Mouse (Mus musculus): ENCODE data around the gene Exo1. TPM values are rescaled to one million over a fixed set of nuclear protein-coding genes. Genes with fewer than 3 reads are reported as not detected.
A peak's percentile ranks its signal among the peaks of the same experiment; 100 is the strongest.

Gene Exo1
- polyA plus RNA-seq, 1 experiment from 2014 or later: 8.6 TPM

GRCm38 (mm10) chr1:175943168-175943567, 62.8 kb downstream of the Exo1 start:
- no peak overlapping the region for H3K4me3 ChIP-seq (ENCODE audit: low read length)
- no peak overlapping the region for H3K9ac ChIP-seq (ENCODE audit: low read depth, low read length)
- H3K27ac ChIP-seq (ENCODE audit: low read depth, low read length): no peak overlapping the region
- H3K36me3 ChIP-seq (ENCODE audit: control insufficient read depth, insufficient read depth, low read length): no peaks in the 10 kb centered on the region
- H3K4me2 ChIP-seq (ENCODE audit: low read length): no peak overlapping the region
- WGBS: 97% methylated on average over 7 of the region's 7 CpGs
- no peaks in the 10 kb centered on the region for H3K9me3 ChIP-seq (ENCODE audit: control insufficient read depth, low read length)
- no peaks in the 10 kb centered on the region for H3K27me3 ChIP-seq (replicated peaks; ENCODE audit: control insufficient read depth, insufficient read depth, low read length)
- ATAC-seq: no peak
- H3K4me1 ChIP-seq (ENCODE audit: control insufficient read depth, insufficient read depth, low read depth, low read length): no peaks in the 10 kb centered on the region

DNA sequence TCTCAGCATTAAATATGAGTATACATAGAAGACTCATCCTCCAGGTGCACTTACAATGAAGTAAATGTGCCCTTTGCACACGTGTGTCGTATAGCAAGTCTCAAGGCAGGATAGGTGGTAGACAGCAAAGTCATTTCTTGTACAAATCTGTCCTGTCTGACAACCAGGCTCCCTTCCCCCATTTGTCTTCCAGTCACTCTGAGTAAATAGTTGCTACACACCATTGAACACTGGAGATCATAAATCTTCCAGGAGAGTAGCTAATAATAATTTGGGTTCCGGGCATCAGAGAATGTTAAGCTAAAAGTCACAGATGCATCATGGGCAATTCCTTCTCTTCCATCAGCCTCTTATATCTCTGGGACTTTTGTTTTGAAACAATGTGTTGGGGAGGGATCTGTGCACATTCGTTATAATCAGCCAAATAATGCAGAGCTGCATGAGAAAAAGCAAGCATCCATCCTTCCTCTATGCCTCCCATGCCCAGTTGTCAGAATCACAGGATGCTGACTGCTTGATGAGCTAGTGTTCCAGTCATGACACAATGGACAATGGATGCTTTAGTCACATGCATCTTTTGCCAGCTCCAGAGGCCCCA, 66.4 kb downstream of the Exo1 start:
- ATAC-seq: peak; percentile 61
- Histone ChIP-seq H3K4me2 (ENCODE audit: low read length) (no peak overlapping the region), H3K4me1 (ENCODE audit: control insufficient read depth, insufficient read depth, low read depth, low read length) (no peaks in the 10 kb centered on the region), H3K27ac (ENCODE audit: low read depth, low read length) (no peak overlapping the region), H3K9ac (ENCODE audit: low read depth, low read length) (no peak overlapping the region), H3K9me3 (ENCODE audit: control insufficient read depth, low read length) (no peaks in the 10 kb centered on the region), H3K36me3 (ENCODE audit: control insufficient read depth, insufficient read depth, low read length) (no peaks in the 10 kb centered on the region), H3K4me3 (ENCODE audit: low read length) (no peak overlapping the region), H3K27me3 (replicated peaks; ENCODE audit: control insufficient read depth, insufficient read depth, low read length) (no peaks in the 10 kb centered on the region)
- WGBS: 54% methylated on average over 4 of the region's 4 CpGs

DNA sequence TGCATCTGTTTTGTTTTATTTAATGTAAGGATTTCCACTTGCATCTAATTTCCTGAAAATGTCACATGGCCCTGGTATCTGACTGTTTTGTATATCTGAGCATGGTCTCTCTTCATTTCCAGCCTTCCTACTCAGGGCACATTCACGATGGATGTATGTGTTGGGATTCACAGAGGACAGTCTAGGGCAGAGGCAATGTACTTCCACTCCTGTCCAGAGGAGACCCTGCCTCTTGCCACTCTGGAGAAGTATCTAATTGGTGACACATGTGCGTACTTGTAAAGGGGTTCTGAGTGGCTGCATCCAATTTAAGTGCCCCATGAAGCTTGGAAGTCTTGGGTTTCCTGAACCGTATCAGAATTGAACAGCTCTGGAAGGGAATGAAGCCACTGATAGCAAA, 70.0 kb downstream of the Exo1 start:
- no peak overlapping the region for H3K27ac ChIP-seq (ENCODE audit: low read depth, low read length)
- H3K4me3 ChIP-seq (ENCODE audit: low read length): no peak overlapping the region
- ATAC-seq: no peak
- no peak overlapping the region for H3K9ac ChIP-seq (ENCODE audit: low read depth, low read length)
- H3K36me3 ChIP-seq (ENCODE audit: control insufficient read depth, insufficient read depth, low read length): no peaks in the 10 kb centered on the region
- WGBS: 75% methylated on average over 3 of the region's 3 CpGs
- no peak overlapping the region for H3K4me2 ChIP-seq (ENCODE audit: low read length)
- no peaks in the 10 kb centered on the region for H3K27me3 ChIP-seq (replicated peaks; ENCODE audit: control insufficient read depth, insufficient read depth, low read length)
- peaks cover 3% of the 10 kb centered on the region; the same call in 1 of the 2 replicates for H3K9me3 ChIP-seq (ENCODE audit: control insufficient read depth, low read length)
- H3K4me1 ChIP-seq (ENCODE audit: control insufficient read depth, insufficient read depth, low read depth, low read length): no peaks in the 10 kb centered on the region

DNA sequence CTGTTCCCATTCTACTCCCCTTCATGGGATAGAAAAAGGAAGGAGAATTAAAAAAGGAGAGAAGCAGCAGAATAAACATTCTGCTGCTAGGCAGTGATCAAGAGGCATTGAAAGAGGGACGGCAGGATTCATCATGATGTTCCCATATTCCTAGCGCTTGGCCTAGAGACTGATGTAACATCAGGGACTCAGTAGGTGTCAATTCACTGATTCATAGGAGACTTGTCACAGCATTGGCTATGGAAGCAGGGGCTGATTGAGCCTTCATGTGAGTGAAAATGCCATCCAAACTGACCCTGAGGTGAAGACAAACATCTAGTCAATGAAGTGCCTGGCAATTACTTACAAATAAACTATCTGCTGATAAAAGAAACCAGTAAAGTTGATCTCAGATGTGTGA, 70.5 kb downstream of the Exo1 start:
- Histone ChIP-seq H3K4me1 (ENCODE audit: control insufficient read depth, insufficient read depth, low read depth, low read length) (no peaks in the 10 kb centered on the region), H3K27me3 (replicated peaks; ENCODE audit: control insufficient read depth, insufficient read depth, low read length) (no peaks in the 10 kb centered on the region), H3K4me3 (ENCODE audit: low read length) (no peak overlapping the region), H3K36me3 (ENCODE audit: control insufficient read depth, insufficient read depth, low read length) (no peaks in the 10 kb centered on the region), H3K9me3 (ENCODE audit: control insufficient read depth, low read length) (peaks cover 3% of the 10 kb centered on the region; the same call in 1 of the 2 replicates), H3K9ac (ENCODE audit: low read depth, low read length) (no peak overlapping the region), H3K4me2 (ENCODE audit: low read length) (no peak overlapping the region), H3K27ac (ENCODE audit: low read depth, low read length) (no peak overlapping the region)
- no peak for ATAC-seq
- WGBS: 84% methylated on average over 2 of the region's 2 CpGs

GRCm38 (mm10) chr1:175961786-175962185, 81.4 kb downstream of the Exo1 start:
- no peaks in the 10 kb centered on the region for H3K36me3 ChIP-seq (ENCODE audit: control insufficient read depth, insufficient read depth, low read length)
- ATAC-seq: no peak
- no peak overlapping the region for H3K4me2 ChIP-seq (ENCODE audit: low read length)
- WGBS: 79% methylated on average over 2 of the region's 2 CpGs
- no peaks in the 10 kb centered on the region for H3K27me3 ChIP-seq (replicated peaks; ENCODE audit: control insufficient read depth, insufficient read depth, low read length)
- no peak overlapping the region for H3K9ac ChIP-seq (ENCODE audit: low read depth, low read length)
- H3K4me3 ChIP-seq (ENCODE audit: low read length): no peak overlapping the region
- H3K4me1 ChIP-seq (ENCODE audit: control insufficient read depth, insufficient read depth, low read depth, low read length): no peaks in the 10 kb centered on the region
- no peak overlapping the region for H3K27ac ChIP-seq (ENCODE audit: low read depth, low read length)
- H3K9me3 ChIP-seq (ENCODE audit: control insufficient read depth, low read length): no peaks in the 10 kb centered on the region

Other genes starting within 250 kb of the Exo1 start
- 9.3 and 10.1 TPM in 2 replicates for gene Opn3, start 187.8 kb upstream of the Exo1 start, polyA plus RNA-seq (2015; fragmentation: Nextera tagmentation; extraction: Ambion mirVana)
- gene Chml, start 187.7 kb upstream of the Exo1 start, polyA plus RNA-seq (2015; fragmentation: Nextera tagmentation; extraction: Ambion mirVana): 2.7 and 3.3 TPM in 2 replicates
- gene Wdr64, start 182.0 kb upstream of the Exo1 start, polyA plus RNA-seq (2015; fragmentation: Nextera tagmentation; extraction: Ambion mirVana): not detected in 2 replicates
- gene Gm38100, start 39.7 kb downstream of the Exo1 start, polyA plus RNA-seq (2015; fragmentation: Nextera tagmentation; extraction: Ambion mirVana): not detected in 2 replicates
- 0.66 and 1.3 TPM in 2 replicates for gene Rbm8a2, start 98.5 kb downstream of the Exo1 start, polyA plus RNA-seq (2015; fragmentation: Nextera tagmentation; extraction: Ambion mirVana)

Measured in hindbrain, embryonic 16.5 days (tissue).